Mouse (Mus musculus): ENCODE measurements at regions not wholly inside any gene's neighbourhood (a gene's known extent, or its start where the extent isn't known, plus 50 kb on each side); places are given as distances from the start of the nearest gene placed in this dataset.

- TF ChIP-seq MAFK (IDR thresholded peaks at IDR 0.05; ENCODE audit: insufficient read depth, low read depth, low read length) = no peak
- no peak for TF ChIP-seq HCFC1 (IDR thresholded peaks at IDR 0.05; ENCODE audit: borderline replicate concordance, insufficient read depth, low read length)
- no peak for TF ChIP-seq ZC3H11A (IDR thresholded peaks at IDR 0.05; ENCODE audit: borderline replicate concordance, low read depth, low read length)
Measured at GRCm38 (mm10) chr10:96550266-96550665, 66.5 kb upstream of the Btg1 start.

Measured in ES-E14 (cell line).